Mouse (Mus musculus) MEL (cell line): ENCODE data around the gene Atp4a.

ENCODE experiments used
- CTCF ChIP-seq, 3 experiments: IDR thresholded peaks in 2 of 3; conservative IDR thresholded peaks in 1 of 3; 2 replicates each; pipeline ENCODE4 v1.5.1; 2011 to 2012; ENCODE audit warnings: low read length in 3 of 3, low read depth in 2 of 3, mild to moderate bottlenecking in 2 of 3, improper control_type of control experiment in 1 of 3, inconsistent platforms in 1 of 3, mixed read lengths in 1 of 3, moderate library complexity in 1 of 3; ENCODE audit not compliant: control insufficient read depth in 1 of 3, insufficient read depth in 1 of 3, poor library complexity in 1 of 3, severe bottlenecking in 1 of 3
- EP300 ChIP-seq, 2 experiments: IDR thresholded peaks; 2 replicates each; pipeline ENCODE4 v1.6.1; 2011; ENCODE audit warnings: improper control_type of control experiment in 2 of 2, low read length in 2 of 2, low read depth in 1 of 2, mild to moderate bottlenecking in 1 of 2
- GATA1 ChIP-seq: IDR thresholded peaks from 2 replicates; pipeline ENCODE4 v1.6.1; 2011; ENCODE audit warnings: low read depth, low read length, improper control_type of control experiment
- HCFC1 ChIP-seq: IDR thresholded peaks from 2 replicates; pipeline ENCODE4 v1.6.1; 2012; ENCODE audit warnings: low read depth, mild to moderate bottlenecking, inconsistent platforms, low read length, improper control_type of control experiment, moderate library complexity
- MAFK ChIP-seq: IDR thresholded peaks from 2 replicates; pipeline ENCODE4 v1.6.1; 2011; ENCODE audit warnings: low read depth, mild to moderate bottlenecking, low read length, improper control_type of control experiment, borderline replicate concordance
- MEF2A ChIP-seq: IDR thresholded peaks from 2 replicates; pipeline ENCODE4 v1.6.1; 2014; ENCODE audit warnings: low read depth, mild to moderate bottlenecking, inconsistent platforms, low read length, improper control_type of control experiment; ENCODE audit not compliant: poor library complexity, insufficient replicate concordance, severe bottlenecking; ENCODE audit errors: extremely low read depth
- MYC ChIP-seq: IDR thresholded peaks from 2 replicates; pipeline ENCODE4 v1.6.1; 2011; ENCODE audit warnings: low read depth, mild to moderate bottlenecking, low read length, improper control_type of control experiment, moderate library complexity
- POLR2A ChIP-seq, 2 experiments: IDR thresholded peaks; 2 replicates each; pipeline ENCODE4 v1.6.1; 2011 to 2012; ENCODE audit warnings: low read length in 2 of 2, mild to moderate bottlenecking in 2 of 2, control low read depth in 1 of 2, improper control_type of control experiment in 1 of 2, low read depth in 1 of 2, moderate library complexity in 1 of 2; ENCODE audit not compliant: control insufficient read depth in 1 of 2, insufficient read depth in 1 of 2, poor library complexity in 1 of 2
- POLR2AphosphoS2 ChIP-seq: IDR thresholded peaks from 2 replicates; pipeline ENCODE4 v1.6.1; 2011; ENCODE audit warnings: low read length, improper control_type of control experiment
- ZC3H11A ChIP-seq: IDR thresholded peaks from 2 replicates; pipeline ENCODE4 v1.6.1; 2012; ENCODE audit warnings: low read depth, mild to moderate bottlenecking, inconsistent platforms, low read length, improper control_type of control experiment
- ZNF384 ChIP-seq: IDR thresholded peaks from 2 replicates; pipeline ENCODE4 v1.6.1; 2012; ENCODE audit warnings: low read depth, mild to moderate bottlenecking, inconsistent platforms, low read length, improper control_type of control experiment

DNA sequence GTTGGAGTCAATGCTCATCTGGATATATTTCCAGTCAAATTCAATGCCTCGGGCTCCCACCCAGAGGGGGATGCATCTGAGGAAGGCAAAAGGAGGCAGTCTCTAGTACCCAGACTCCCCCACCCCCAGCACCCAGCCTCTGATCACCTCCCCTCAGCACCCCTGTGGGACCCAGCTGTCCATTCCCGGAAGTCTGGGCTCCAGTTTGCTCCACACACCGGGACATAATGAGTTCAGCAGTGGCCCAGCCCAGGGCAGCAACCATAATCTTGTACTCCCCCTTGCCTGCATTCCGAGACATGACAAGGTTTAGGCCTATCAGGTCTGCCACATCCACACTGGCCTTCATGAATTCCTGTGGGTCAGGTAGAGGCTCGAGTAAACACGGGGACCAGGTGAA lies 16.2 kb downstream of the Atp4a start:
- TF ChIP-seq EP300 (IDR thresholded peaks at IDR 0.05; ENCODE audit: low read depth in 1 of 2, low read length in 2 of 2) (no peak), MYC (no peak), POLR2AphosphoS2 (no peak), HCFC1 (no peak), CTCF (IDR thresholded peaks at IDR 0.05 in 2 of 3, conservative IDR thresholded peaks at IDR 0.05 in 1 of 3; ENCODE audit: control insufficient read depth in 1 of 3, insufficient read depth in 1 of 3, low read depth in 2 of 3, low read length in 3 of 3, poor library complexity in 1 of 3, severe bottlenecking in 1 of 3) (no peak), ZNF384 (no peak), GATA1 (no peak), ZC3H11A (no peak), MAFK (no peak), POLR2A (IDR thresholded peaks at IDR 0.05; ENCODE audit: control insufficient read depth in 1 of 2, insufficient read depth in 1 of 2, low read depth in 1 of 2, low read length in 2 of 2, poor library complexity in 1 of 2) (no peak), MEF2A (no peak)
